ENCODE assay signal across 16 mouse cellular contexts in the genomic region with DNA sequence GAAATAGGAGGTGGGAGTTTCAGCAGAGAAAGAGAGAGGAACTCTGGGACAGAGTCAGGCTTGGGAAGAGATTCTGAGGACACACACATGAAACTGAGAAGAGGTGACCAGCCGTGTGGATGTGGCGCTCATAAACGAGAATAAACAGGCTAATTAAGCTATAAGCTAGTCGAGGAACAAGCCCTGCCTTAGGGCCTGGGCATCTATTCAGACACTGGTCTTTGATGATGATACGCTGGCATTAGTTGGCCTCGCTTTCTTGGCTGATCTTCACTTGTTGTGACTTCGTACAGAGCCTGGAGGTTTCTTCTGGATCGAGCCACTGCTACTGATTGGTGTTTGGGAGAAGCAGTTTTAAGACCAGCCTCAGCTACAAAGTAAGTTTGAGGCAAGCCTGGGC.
"Had no signal": no experiment of that assay in that cellular context is flagged by ENCODE, and none has a peak within 500 bp of the region (broad histone marks: within the 10 kb centered on the region; RNA-seq: fewer than 3 reads in every experiment).

No protein-coding gene starts in this region.

- H3K9me3 ChIP-seq: neural tube, embryonic 13.5 days; neural tube, embryonic 15.5 days; stomach, embryonic 15.5 days had no signal

- H3K27me3 ChIP-seq: neural tube, embryonic 13.5 days; neural tube, embryonic 15.5 days; stomach, embryonic 15.5 days had no signal

- DNase-seq: retina, postnatal 1 day; right cerebral cortex, adult 18-20 months; right cerebral cortex, postnatal 14 days; right cerebral cortex, postnatal 25 days; right cerebral cortex, postnatal 4 days; spleen, adult 18-20 months; thymus, adult 18-20 months; thymus, adult 2 months; thymus, postnatal 14 days; thymus, postnatal 25 days; thymus, postnatal 36 days; thymus, postnatal 4 days had no signal

- H3K4me1 ChIP-seq: neural tube, embryonic 13.5 days; neural tube, embryonic 15.5 days; stomach, embryonic 15.5 days had no signal

- H3K4me3 ChIP-seq: neural tube, embryonic 13.5 days; neural tube, embryonic 15.5 days; stomach, embryonic 15.5 days had no signal

- H3K27ac ChIP-seq: neural tube, embryonic 13.5 days; neural tube, embryonic 15.5 days; stomach, embryonic 15.5 days; stomach, postnatal 0 days had no signal
